Mouse (Mus musculus) layer of hippocampus, postnatal 14 days (tissue): ENCODE results near the gene Slc44a4. TPM values are rescaled to one million over a fixed set of nuclear protein-coding genes. Genes with fewer than 3 reads are reported as not detected.
"Not testable (repeated sequence)": the region's sequence is repeated elsewhere in the genome, so short reads cannot be mapped to it uniquely, and the experiment has no call there.

Experiments
- DNase-seq, 2 experiments: peaks; one replicate each; pipeline ENCODE4 v3.0.0; 2021 to 2022; ENCODE audit warnings: low spot score in 2 of 2, mixed read lengths in 1 of 2
- total RNA-seq, 2 experiments: library from RNA; stranded (reverse); gene quantifications; 2 replicates each; pipeline ENCODE4 v1.2.3; 2021

Gene Slc44a4
- total RNA-seq, 2 experiments from 2014 or later, result 0.18 to 0.38 TPM

DNA sequence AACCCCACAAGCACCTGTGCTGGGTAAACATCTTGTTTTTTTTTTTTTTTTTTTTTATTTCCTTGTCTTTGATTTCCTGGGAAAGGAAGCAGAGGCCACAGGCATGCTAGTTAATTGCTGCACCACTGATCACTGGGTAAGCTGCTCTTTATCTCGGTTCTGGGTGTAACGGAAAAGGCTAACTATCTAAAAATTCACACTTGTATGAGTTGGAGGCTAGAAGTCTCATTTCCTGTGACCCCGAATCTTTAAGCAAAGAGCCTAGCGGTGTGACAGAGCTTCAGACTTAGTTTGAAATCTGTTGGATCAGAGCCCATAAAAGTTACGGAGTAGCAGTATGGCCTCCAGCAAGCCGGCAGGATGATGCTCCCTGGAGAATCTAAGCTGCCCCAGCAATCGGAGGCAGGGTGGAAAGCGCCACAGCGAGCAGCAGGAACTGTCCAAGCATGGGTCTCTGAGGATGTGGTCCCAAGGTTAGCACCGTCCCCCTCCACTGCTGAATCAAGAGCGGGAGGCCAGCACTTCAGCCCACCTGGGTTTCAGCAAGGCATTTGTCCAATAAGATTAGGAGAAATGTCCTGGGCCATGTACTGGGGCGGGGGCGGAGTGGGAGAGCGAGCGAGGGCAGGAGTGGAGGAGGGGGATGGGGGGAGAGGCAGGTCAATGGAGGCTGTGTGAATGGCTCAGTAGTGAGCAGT, 27.2 kb downstream of the Slc44a4 start:
- DNase-seq, result no peak

DNA sequence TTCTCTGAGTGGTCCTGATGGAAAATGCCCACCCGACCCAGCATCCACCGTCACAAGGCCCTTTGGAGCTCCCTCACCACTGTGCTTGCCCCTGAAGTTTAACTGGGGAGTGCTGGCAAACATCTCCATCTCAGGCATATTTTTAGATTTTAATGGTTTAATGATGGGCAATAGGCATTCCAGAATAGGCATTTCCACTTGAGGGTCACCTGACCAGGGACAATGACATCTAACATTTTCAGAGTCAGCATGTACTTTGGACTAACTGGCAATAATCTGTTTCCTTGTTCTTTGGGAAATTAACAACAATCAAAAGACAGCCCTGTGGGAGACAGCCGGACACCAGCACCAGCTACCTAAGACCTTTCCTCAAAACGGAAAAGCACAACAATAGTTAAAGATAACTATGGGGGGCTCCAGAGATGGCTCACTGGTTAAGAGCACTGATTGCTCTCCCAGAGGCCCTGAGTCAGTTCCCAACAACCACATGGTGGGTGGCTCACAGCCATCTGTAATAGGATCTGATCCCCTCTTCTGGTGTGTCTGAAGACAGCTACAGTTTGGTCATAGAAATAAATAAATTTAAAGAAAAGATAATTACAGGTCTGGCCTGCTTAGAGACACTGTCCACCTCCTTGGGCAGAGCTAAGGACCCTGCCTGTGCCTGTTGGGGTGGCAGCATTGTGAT, 29.0 kb downstream of the Slc44a4 start:
- DNase-seq, result no peak

DNA sequence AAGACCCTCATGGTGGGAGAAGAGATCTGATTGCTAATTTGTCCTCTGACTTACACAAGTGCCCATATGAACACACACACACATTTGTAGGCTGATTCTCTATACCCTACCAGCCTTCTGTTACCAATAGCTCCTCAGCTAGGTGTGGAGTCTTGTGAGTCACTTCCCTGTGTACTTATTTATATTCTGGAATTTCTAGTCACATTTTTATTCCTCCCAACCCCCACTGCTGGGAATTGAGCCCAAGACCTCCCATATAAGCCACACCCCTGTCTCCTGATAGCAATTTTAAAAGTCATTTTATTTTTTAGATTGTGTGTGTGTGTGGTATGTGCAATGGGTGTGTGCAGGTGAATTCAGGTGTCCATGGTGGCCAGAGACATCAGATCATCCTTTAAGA, 30.1 kb downstream of the Slc44a4 start:
- no peak for DNase-seq

DNA sequence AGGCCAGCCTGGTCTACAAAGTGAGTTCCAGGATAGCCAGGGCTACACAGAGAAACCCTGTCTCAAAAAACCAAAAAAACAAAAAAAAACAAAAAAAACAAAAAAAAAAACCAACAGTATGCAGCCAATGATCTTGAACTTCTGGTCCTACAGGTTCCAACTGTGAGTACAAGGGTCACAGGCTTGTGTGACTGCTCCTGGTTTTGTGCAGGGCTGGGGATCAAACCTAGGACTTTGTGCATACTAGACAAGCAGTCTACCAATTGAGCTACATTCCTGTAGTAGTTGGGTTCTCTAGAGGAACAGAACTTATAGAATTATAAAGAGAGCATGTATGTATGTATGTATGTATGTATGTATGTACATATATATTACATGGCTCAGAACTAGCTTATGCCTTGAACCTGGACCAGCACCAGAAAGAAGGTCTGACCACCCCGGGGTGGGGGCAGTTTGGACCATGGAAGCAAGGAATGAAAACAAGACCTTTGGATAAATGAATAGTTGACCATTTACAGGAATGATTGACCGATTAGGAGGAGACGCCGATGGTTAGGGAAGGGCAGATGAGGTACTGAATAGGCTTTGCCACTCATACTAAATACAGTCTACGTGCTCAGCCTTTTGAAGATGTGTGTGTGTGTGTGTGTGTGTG, 32.3 kb downstream of the Slc44a4 start:
- DNase-seq, result no peak

DNA sequence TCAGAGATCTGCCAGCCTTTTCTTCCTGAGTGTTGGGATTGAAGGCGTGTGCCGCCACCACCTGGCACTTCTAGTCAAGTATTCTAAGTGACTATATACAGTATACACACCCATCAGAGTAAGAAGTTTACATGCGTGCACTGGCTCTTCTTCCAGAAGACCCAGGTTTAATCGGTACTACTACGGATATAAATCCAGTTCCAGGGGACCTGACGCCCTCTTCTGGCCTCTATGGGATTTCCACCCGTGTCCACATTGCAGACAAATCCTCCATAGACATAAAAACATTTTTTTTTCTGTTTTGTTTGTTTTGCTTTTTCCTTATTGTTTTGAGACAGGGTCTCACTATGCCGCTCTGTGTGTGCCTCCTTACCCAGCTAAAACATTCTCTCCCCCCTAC, 33.3 kb downstream of the Slc44a4 start:
- DNase-seq, result no peak

DNA sequence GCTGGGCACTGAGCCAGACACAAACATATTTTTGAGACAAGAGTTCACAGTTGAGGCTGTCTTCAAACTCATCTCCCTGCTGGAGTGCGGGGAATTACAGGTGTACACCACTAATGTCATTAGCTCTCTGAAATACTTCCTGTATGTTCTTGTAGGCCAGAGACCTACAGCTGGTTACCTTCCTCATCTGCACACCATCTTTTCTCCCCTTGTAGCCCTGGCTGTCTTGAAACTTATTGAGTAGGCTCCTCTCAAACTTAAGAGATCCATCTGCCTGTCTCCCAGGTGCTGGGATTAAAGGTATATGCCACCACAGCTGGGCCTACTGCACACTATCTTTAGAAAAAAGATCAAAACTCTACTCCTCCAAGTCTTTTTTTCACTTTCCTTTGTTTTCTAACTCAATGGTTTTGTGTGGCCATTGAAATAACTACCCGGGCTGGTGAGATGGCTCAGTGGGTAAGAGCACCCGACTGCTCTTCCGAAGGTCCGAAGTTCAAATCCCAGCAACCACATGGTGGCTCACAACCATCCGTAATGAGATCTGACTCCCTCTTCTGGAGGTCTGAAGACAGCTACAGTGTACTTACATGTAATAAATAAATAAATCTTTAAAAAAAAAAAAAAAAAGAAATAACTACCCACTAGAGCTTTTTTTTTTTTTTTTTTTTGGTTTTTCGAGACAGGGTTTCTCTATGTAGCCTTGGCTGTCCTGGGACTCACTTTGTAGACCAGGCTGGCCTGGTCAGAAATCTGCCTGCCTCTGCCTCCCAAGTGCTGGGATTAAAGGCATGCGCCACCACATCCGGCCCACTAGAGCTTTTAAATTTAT, 34.7 kb downstream of the Slc44a4 start:
- DNase-seq, result not testable (repeated sequence)

DNA sequence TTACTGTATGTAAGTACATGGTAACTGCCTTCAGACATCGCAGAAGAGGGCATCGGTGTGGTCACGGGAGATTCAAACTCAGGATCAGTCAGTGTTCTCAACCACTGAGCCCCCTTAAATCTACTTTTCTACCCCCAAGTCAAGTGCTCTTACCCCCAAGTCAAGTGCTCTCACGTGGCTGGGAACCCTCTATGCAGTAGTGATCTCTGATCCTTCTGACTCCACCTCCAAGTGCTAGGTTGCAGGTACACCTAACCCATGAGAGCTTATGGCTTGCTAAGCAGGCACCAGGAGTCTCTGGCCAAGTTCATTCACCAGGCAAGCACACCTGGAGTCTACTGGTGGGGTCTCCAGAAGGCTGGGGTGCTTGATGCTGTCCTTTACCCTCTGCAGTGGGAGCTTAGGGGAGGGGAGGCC, 35.3 kb downstream of the Slc44a4 start:
- no peak for DNase-seq

DNA sequence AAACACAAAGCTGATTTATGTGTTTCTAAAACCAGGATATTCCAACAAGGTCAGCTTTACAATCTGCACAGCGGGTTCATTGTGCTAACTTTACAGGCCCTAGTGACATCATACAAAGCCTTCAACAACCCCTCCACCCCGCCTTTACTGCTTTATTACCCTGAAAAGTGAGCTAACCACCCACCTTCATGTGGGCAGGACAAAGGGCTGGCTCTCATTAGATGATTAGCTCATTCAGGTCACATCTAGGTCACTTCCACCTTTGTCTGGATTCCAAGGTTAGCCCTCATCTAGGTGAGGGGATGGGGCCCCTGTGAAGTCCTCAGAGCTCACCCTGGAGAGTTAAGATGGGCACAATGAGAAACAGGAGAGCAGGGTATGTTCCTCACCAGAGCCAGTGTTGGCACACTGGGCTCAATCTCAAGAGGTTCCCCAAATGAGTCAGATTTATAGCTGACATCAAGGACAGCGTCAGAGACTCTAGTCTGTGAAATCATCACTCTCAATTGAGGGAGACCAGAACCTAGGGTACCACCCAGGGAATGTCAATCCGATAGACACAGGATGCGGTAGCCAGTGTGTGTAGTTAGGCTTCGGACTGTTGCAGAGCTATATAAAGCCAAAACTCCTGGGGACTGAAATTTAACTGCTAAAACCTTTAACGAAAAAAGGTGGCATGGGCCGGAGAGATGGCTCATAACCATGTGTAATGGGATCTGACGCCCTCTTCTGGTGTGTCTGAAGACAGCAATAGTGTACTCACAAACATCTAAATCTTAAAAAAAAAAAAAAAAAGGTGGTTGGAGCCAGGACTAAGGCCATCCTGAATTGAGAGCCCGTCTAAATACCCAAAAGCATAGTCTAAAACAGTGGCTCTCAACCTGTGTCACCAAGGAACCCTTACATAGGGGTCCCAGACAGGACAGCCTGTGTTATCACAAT, 36.5 kb downstream of the Slc44a4 start:
- no peak for DNase-seq

DNA sequence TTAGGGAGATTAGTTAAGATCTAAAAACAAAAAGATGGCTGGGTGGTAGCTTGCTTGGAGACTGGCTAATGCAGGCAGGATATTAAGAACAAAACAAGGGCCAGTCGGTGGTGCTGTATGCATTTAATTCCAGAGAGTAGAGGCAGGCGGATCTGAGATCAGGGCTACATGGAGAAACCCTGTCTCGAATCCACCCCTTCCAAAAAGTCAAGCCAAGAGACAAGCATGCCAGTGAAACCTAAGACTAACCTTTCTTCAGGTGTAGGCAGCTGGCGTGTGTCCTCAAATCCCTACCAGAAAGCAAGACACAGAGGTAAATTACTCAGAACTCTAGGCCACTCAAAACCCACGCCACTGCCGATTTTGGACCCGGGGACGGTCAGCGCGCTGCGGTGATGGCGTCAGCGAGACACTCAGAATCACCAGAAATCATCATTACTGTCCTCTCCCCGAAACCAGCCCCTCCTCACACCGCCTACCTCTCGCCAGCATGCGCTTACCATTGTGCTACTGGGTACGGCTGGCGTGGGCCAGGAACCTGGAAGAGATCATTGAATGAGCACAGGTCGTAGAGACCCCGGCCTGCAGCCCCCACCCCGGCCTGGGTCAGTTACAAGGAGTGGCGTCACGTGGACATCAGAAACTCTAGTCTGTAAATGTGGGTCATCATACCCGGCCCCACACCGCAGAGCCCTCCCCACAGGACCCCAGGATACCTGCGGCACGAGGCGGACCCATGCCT, 37.5 kb downstream of the Slc44a4 start:
- DNase-seq, result no peak

DNA sequence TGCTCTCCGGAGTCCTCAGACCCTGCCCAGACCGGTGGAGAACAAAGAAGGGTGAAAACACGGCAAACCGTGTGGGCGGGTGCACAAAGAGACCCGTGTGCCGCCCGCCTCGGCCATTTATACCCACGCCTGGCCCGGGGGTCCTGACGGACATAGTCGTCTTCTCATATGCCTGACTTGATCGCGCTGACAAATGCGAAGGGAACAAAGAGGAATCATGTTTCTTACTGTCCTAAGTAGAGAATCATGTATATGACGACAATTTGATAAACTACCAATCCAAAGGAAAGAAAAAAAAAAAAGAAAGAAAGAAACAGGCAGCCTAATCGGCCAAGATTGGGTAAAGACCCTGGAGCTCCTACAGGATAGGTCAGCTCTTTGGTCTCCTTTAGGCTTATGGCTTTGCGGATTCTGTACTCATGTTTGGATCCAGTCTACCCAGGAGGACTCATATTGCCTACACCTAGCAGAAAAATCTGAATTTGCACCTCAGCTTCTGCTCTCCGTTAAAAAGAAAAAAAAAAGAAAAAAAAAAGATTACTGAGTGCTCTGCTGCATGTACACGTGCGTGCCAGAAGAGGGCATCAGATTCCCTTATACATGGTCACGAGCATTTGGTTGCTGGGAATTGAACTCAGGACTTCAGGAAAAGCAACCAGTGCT, 38.2 kb downstream of the Slc44a4 start:
- DNase-seq, result peak; percentile 82 to 84

DNA sequence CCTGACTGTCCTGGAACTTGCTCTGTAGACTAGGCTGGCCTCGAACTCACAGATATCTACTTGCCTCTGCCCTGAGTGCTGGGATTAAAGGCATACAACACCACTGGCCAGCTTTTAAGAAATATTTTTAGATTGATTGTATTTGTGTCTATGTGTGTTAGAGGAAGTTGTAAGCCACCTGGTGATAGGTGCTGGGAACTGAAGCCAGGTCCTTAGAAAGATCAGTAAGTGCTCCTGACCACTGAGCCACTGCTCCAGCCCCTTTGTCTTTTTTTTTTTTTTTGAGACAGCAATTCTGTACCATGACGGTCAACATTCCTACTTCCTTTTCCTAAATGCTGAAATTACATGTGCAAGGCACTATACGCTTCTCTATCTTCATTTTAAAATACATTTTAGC, 39.0 kb downstream of the Slc44a4 start:
- no peak for DNase-seq

DNA sequence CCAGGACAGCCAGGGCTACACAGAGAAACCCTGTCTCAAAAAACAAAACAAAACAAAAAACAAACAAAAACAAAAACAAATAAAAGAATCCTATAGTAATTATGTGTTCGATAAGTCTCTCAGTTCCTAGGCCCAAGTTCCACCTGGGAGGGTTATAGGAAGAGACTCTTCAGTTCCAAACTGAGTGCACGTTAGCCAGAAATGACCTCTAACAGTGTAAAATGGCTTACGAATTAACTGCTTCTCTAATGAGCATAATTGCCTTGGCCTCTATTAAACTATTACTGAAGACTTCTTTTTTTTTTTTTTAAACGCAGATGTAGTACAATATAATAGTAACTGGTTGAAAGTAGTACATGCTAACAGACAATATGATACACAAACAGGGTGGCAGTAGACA, 39.6 kb downstream of the Slc44a4 start:
- DNase-seq, result no peak

DNA sequence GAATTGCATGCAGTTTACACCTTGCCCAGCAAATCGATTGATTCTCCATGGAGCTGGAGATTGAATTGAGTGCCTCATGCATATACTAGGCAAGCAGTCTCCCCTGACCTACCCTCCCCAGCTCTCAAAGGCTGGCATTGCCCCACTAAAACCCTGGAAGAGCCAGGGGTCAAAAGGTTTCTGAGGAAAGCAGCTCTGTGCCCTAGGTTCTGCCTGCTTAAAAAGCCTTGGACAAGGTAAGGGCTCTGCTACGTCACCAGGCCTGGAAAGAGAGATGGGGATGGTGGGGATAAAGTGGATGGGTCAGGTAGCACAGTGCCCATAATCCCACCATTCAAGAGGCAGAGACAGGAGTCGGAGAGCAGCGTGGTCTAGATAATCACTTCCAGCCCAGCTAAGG, 40.6 kb downstream of the Slc44a4 start:
- no peak for DNase-seq

DNA sequence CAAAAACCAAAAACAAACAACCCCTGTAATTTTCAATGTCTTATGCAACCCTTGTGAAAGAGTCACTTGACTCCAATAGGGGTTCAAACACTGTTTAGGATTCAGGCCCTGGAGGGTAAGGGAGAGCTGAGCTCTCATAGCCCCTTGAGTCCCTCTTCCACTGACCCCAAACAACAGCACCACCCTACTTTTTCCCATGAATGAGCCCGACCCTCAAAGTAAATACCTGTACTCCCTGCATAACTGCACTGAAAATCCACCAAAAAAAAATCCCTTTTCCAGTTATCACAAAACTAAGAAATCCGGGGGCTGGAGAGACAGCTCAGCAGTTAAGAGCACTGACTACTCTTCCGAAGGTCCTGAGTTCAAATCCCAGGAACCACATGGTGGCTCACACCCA, 41.6 kb downstream of the Slc44a4 start:
- no peak for DNase-seq

DNA sequence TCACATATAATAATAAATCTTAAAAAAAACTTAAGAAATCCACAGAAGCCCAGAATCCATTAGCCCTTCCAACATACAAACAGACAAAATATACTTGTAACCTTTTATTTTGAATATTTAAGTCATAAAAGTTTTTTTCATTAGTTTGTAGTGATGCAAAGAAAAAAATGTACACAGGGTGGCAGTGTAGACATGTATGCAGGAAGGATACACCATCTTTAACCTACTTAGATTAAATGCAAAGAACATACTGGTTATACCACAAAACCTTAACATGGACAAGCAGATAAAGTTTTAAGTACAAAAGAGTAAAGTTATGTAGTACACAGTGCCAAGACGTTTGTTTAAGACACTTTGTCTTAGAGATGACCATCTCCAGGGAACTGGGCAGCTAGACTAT, 42.1 kb downstream of the Slc44a4 start:
- DNase-seq, result no peak

DNA sequence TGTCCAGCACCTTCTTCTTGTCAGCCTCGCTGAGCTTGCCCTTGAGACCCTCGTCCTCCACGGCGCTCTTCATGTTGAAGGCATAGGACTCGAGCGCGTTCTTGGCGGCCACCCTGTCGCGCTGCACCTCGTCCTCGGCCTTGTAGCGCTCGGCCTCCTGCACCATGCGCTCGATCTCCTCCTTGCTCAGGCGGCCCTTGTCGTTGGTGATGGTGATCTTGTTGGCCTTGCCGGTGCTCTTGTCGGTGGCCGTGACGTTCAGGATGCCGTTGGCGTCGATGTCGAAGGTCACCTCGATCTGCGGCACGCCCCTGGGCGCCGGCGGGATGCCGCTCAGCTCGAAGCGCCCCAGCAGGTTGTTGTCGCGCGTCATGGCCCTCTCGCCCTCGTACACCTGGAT, 43.0 kb downstream of the Slc44a4 start:
- DNase-seq, result not testable (repeated sequence)

DNA sequence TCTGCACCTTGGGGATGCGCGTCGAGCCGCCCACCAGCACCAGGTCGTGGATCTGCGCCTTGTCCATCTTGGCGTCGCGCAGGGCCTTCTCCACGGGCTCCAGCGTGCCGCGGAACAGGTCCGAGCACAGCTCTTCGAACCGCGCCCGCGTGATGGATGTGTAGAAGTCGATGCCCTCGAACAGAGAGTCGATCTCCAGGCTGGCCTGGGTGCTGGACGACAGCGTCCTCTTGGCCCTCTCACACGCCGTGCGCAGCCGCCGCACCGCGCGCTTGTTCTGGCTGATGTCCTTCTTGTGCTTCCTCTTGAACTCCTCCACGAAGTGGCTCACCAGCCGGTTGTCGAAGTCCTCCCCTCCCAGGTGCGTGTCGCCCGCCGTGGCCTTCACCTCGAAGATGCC, 43.7 kb downstream of the Slc44a4 start:
- not testable (repeated sequence) for DNase-seq

DNA sequence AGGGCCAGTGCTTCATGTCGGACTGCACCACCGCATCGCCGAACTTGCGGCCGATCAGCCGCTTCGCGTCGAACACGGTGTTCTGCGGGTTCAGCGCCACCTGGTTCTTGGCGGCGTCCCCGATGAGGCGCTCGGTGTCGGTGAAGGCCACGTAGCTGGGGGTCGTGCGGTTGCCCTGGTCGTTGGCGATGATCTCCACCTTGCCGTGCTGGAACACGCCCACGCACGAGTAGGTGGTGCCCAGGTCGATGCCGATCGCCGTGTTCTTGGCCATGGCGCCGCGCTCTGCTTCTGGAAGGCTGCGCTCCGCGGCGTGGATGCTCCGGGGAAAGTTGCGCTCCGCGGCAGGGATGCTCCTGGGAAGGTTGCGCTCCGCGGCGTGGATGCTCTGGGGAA, 44.5 kb downstream of the Slc44a4 start:
- DNase-seq, result not testable (repeated sequence)

DNA sequence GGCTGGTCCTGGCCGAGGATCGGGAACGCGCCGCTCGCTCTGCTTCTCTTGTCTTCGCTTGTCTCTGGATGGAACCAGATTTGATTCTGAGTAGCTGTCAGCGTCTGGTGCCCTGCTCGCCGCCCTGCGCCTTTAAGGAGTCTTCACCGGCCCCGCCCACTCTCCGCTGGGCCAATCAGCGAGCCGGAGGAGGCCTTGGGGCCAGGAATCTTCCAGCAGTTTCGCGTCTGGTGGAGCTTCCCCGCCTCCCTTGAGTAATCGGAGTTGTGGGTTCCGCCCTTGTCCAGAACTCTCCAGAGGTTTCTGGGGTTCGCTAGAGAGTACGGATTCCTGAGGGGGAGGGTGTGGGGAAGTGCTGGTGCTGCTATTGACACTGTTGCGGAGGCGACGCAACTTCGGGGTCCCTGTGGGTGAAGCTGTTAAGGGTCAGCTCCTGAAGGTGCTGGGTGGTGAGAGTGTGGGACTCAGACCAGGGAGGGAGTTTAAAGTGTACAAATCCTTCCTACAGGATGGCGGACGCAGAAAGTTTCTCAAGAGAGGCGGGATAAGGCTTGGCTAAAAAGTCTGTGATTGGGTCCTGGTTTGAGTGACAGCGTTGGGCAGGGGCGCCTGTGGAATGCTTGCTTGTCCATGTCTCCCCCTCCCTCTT, 45.0 kb downstream of the Slc44a4 start, which contains the start of gene Hspa1b:
Hspa1b (minus strand) TSS at position 109 of the 649 bp plus-strand sequence.
- peak; percentile 73 to 75 for DNase-seq
